In genomic region chr19:41898860-41899259, GRCm38 (mm10) we compare ENCODE assay signal across 8 mouse cellular contexts. TPM values are rescaled to one million over a fixed set of nuclear protein-coding genes. Genes with fewer than 3 reads are reported as not detected.
DNase-seq lines count a peak whose midpoint lies in the region; ATAC-seq and TF ChIP-seq lines count a peak whose summit lies in the region.

No protein-coding gene starts in this region.

- WGBS in heart, embryonic 12.5 days, result 46% methylated on average over 4 of the region's 4 CpGs
- 56% methylated on average over 4 of the region's 4 CpGs for WGBS in liver, postnatal 0 days (ENCODE audit: insufficient replicate concordance)

- H3K4me3 ChIP-seq in heart, embryonic 12.5 days, result no peak overlapping the region
- no peak overlapping the region for H3K4me3 ChIP-seq in liver, postnatal 0 days (ENCODE audit: low read depth, low read length)

- no peaks in the 10 kb centered on the region for H3K27me3 ChIP-seq in heart, embryonic 12.5 days (replicated peaks)
- H3K27me3 ChIP-seq in liver, postnatal 0 days (ENCODE audit: insufficient read depth, low read length), result no peaks in the 10 kb centered on the region

- peak; percentile 34 for DNase-seq in heart, adult 8-10 months (ENCODE audit: low spot score)
- DNase-seq in 3134 (ENCODE audit: extremely low read depth, insufficient read length, low spot score) (peak; percentile 28), MN1 (ENCODE audit: low spot score) (peak; percentile 57)
- peak; percentile 74 for DNase-seq in embryo, embryonic 10.5 days (ENCODE audit: low spot score)
- DNase-seq in liver, postnatal 0 days, result peak; percentile 32
- no peak for DNase-seq in right cerebral cortex, postnatal 4 days

- H3K4me2 ChIP-seq in heart, embryonic 12.5 days, result no peak overlapping the region
- H3K4me2 ChIP-seq in liver, postnatal 0 days (ENCODE audit: low read depth, low read length), result no peak overlapping the region

- H3K36me3 ChIP-seq in heart, embryonic 12.5 days, result no peaks in the 10 kb centered on the region
- H3K36me3 ChIP-seq in liver, postnatal 0 days (replicated peaks; ENCODE audit: insufficient read depth, low read length), result no peaks in the 10 kb centered on the region

- no peak overlapping the region for H3K27ac ChIP-seq in heart, embryonic 12.5 days (ENCODE audit: poor library complexity, severe bottlenecking)
- no peak overlapping the region for H3K27ac ChIP-seq in liver, postnatal 0 days (ENCODE audit: low read depth)

- peak; percentile 87 for TF ChIP-seq CTCF in liver, postnatal 0 days (IDR thresholded peaks at IDR 0.05; ENCODE audit: low read depth)

- H3K4me1 ChIP-seq in heart, embryonic 12.5 days (replicated peaks), result peaks cover 19% of the 10 kb centered on the region
- H3K4me1 ChIP-seq in liver, postnatal 0 days (ENCODE audit: insufficient read depth), result peaks cover 18% of the 10 kb centered on the region

- no peak for ATAC-seq in heart, embryonic 12.5 days (ENCODE audit: insufficient number of reproducible peaks, low FRiP score)
- ATAC-seq in liver, postnatal 0 days, result no peak
- no peak for ATAC-seq in monocyte, adult 5-6 weeks (replicated peaks; ENCODE audit: insufficient number of reproducible peaks, low FRiP score, low TSS enrichment, poor library complexity, severe bottlenecking)

- no peaks in the 10 kb centered on the region for H3K9me3 ChIP-seq in heart, embryonic 12.5 days (replicated peaks)
- no peaks in the 10 kb centered on the region for H3K9me3 ChIP-seq in liver, postnatal 0 days (ENCODE audit: low read length)

- no peak for TF ChIP-seq EP300 in liver, postnatal 0 days (IDR thresholded peaks at IDR 0.05; ENCODE audit: low read depth)

- no peak overlapping the region for H3K9ac ChIP-seq in heart, embryonic 12.5 days
- H3K9ac ChIP-seq in liver, postnatal 0 days (replicated peaks), result no peak overlapping the region

RNA-seq across cellular contexts. Expression of gene Rrp12, which starts 2.9 kb away (rescaled TPM):
- 10 to 100 TPM; 16.4 to 18.7 (median 18.5) TPM for total RNA-seq in heart, adult 8-10 months (2022)
- polyA plus RNA-seq in heart, embryonic 12.5 days (2016; fragmentation: Nextera tagmentation; extraction: Ambion mirVana), result 16.9 TPM in 2 replicates
- 4.1 and 4.3 TPM in 2 replicates for polyA plus RNA-seq in liver, postnatal 0 days (2015; fragmentation: Nextera tagmentation; extraction: Ambion mirVana)
- total RNA-seq in monocyte, adult 5-6 weeks (2017), result 5.1 to 7.7 TPM (median 7.6 TPM) in 3 replicates

RNA-seq across cellular contexts. Expression of gene Pgam1, which starts 12.9 kb away (rescaled TPM):
- 100 to 1,000 TPM in 3 of 4 experiments, 10 to 100 TPM in 1; 94.6 to 149 (median 113) TPM for total RNA-seq in heart, adult 8-10 months (2022)
- polyA plus RNA-seq in heart, embryonic 12.5 days (2016; fragmentation: Nextera tagmentation; extraction: Ambion mirVana), result 906 and 931 TPM in 2 replicates
- polyA plus RNA-seq in liver, postnatal 0 days (2015; fragmentation: Nextera tagmentation; extraction: Ambion mirVana), result 153 and 183 TPM in 2 replicates
- total RNA-seq in monocyte, adult 5-6 weeks (2017), result 117 to 136 TPM (median 120 TPM) in 3 replicates

RNA-seq across cellular contexts. Expression of gene Exosc1, which starts 34.4 kb away (rescaled TPM):
- total RNA-seq in heart, adult 8-10 months (2022), result 10 to 100 TPM; 11.9 to 14.7 (median 13.7) TPM
- 49.2 and 52.2 TPM in 2 replicates for polyA plus RNA-seq in heart, embryonic 12.5 days (2016; fragmentation: Nextera tagmentation; extraction: Ambion mirVana)
- polyA plus RNA-seq in liver, postnatal 0 days (2015; fragmentation: Nextera tagmentation; extraction: Ambion mirVana), result 31.3 and 34.5 TPM in 2 replicates
- 28.8 to 32.4 TPM (median 31.4 TPM) in 3 replicates for total RNA-seq in monocyte, adult 5-6 weeks (2017)

RNA-seq across cellular contexts. Expression of gene Zdhhc16, which starts 34.4 kb away (rescaled TPM):
- 10 to 100 TPM; 12.4 to 14.1 (median 13.1) TPM for total RNA-seq in heart, adult 8-10 months (2022)
- polyA plus RNA-seq in heart, embryonic 12.5 days (2016; fragmentation: Nextera tagmentation; extraction: Ambion mirVana), result 55.2 and 58.1 TPM in 2 replicates
- 22.6 and 24.9 TPM in 2 replicates for polyA plus RNA-seq in liver, postnatal 0 days (2015; fragmentation: Nextera tagmentation; extraction: Ambion mirVana)
- total RNA-seq in monocyte, adult 5-6 weeks (2017), result 15.5 to 26.4 TPM (median 23.1 TPM) in 3 replicates

RNA-seq across cellular contexts. Expression of gene Frat2, which starts 50.9 kb away (rescaled TPM):
- 1 to 10 TPM; 2.2 to 4.6 (median 2.5) TPM for total RNA-seq in heart, adult 8-10 months (2022)
- 3.6 TPM in 2 replicates for polyA plus RNA-seq in heart, embryonic 12.5 days (2016; fragmentation: Nextera tagmentation; extraction: Ambion mirVana)
- polyA plus RNA-seq in liver, postnatal 0 days (2015; fragmentation: Nextera tagmentation; extraction: Ambion mirVana), result 3.3 and 3.7 TPM in 2 replicates
- total RNA-seq in monocyte, adult 5-6 weeks (2017), result 14.4 to 39.3 TPM (median 21.5 TPM) in 3 replicates
